Mouse (Mus musculus): ENCODE data around the gene Mybl2. TPM values are rescaled to one million over a fixed set of nuclear protein-coding genes. Genes with fewer than 3 reads are reported as not detected.

Mybl2 gene
- polyA plus RNA-seq, 1 experiment from 2014 or later: 32.7 TPM

GRCm38 (mm10) chr2:163094909-163095308 is 40.4 kb downstream of the Mybl2 start:
- WGBS: 95% methylated on average over 10 of the region's 10 CpGs
- Histone ChIP-seq H3K27ac (replicated peaks; ENCODE audit: low read depth, low read length) (no peak overlapping the region), H3K9me3 (ENCODE audit: control insufficient read depth, low read length) (no peaks in the 10 kb centered on the region), H3K4me3 (ENCODE audit: low read depth, low read length) (no peak overlapping the region), H3K27me3 (ENCODE audit: control insufficient read depth, insufficient read depth, low read length) (no peaks in the 10 kb centered on the region), H3K4me1 (ENCODE audit: control insufficient read depth, insufficient read depth, low read length) (no peaks in the 10 kb centered on the region; the same call in 1 of the 2 replicates), H3K9ac (ENCODE audit: low read length) (no peak overlapping the region), H3K4me2 (ENCODE audit: low read depth, severe bottlenecking) (no peak overlapping the region), H3K36me3 (ENCODE audit: control insufficient read depth, insufficient read depth, low read length) (no peaks in the 10 kb centered on the region)
- no peak for ATAC-seq (ENCODE audit: insufficient number of reproducible peaks, low FRiP score, low TSS enrichment, low read depth)
- no peak for DNase-seq (ENCODE audit: low spot score)

GRCm38 (mm10) chr2:163095784-163096183 is 41.3 kb downstream of the Mybl2 start:
- H3K9ac ChIP-seq (ENCODE audit: low read length): no peak overlapping the region
- H3K4me3 ChIP-seq (ENCODE audit: low read depth, low read length): no peak overlapping the region
- no peaks in the 10 kb centered on the region; the same call in 1 of the 2 replicates for H3K4me1 ChIP-seq (ENCODE audit: control insufficient read depth, insufficient read depth, low read length)
- ATAC-seq (ENCODE audit: insufficient number of reproducible peaks, low FRiP score, low TSS enrichment, low read depth) (no peak), DNase-seq (ENCODE audit: low spot score) (no peak)
- no peaks in the 10 kb centered on the region for H3K9me3 ChIP-seq (ENCODE audit: control insufficient read depth, low read length)
- no peak overlapping the region for H3K4me2 ChIP-seq (ENCODE audit: low read depth, severe bottlenecking)
- H3K27me3 ChIP-seq (ENCODE audit: control insufficient read depth, insufficient read depth, low read length): no peaks in the 10 kb centered on the region
- H3K27ac ChIP-seq (replicated peaks; ENCODE audit: low read depth, low read length): no peak overlapping the region
- WGBS: 77% methylated on average over 3 of the region's 3 CpGs
- no peaks in the 10 kb centered on the region for H3K36me3 ChIP-seq (ENCODE audit: control insufficient read depth, insufficient read depth, low read length)

DNA sequence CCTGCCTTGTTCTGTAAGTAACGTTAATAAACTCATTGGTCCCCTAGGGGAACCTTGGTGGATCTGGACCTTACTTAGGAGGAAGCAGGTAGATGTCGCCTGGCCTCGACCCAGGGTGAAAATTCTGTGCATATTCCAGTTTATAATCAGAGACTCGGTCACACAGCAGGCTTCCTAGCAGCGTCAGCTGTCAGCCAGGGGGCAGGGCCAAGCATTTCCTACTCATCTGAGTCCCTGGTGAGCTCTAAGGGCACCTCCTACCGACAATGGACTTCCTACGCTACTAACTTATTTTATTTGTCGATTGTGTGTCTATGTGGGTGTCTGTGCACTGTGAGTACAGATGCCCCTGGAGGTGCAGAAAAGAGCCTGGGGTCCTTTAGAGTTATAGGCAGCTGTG is 45.4 kb downstream of the Mybl2 start:
- DNase-seq (ENCODE audit: low spot score): no peak
- no peaks in the 10 kb centered on the region for H3K9me3 ChIP-seq (ENCODE audit: control insufficient read depth, low read length)
- WGBS: 50% methylated on average over 8 of the region's 8 CpGs

DNA sequence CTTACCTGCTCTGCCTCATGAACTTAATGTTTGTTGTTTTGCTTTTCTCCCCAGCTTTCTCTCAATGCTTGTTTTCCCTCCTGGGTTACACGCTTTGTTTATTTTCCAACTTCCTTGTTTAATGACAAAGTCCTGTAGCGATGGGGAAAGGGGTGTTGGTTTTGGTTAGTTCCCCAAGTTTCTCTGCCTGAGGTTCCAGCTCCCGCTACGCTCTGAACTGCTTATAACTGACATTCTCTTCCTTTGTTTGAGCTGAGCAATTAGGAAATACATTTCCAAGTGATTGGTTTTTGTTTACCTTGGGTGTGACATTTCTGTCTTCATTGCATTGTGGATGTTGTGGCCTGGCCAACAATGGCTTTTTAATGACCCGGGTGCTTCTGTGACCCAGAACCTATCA is 46.1 kb downstream of the Mybl2 start:
- no peaks in the 10 kb centered on the region for H3K9me3 ChIP-seq (ENCODE audit: control insufficient read depth, low read length)
- H3K9ac ChIP-seq (ENCODE audit: low read length): no peak overlapping the region
- no peak overlapping the region for H3K27ac ChIP-seq (replicated peaks; ENCODE audit: low read depth, low read length)
- no peak overlapping the region for H3K4me2 ChIP-seq (ENCODE audit: low read depth, severe bottlenecking)
- H3K4me3 ChIP-seq (ENCODE audit: low read depth, low read length): no peak overlapping the region
- ATAC-seq (ENCODE audit: insufficient number of reproducible peaks, low FRiP score, low TSS enrichment, low read depth) (no peak), DNase-seq (ENCODE audit: low spot score) (no peak)
- peaks cover 2% of the 10 kb centered on the region; the same call in 1 of the 2 replicates for H3K4me1 ChIP-seq (ENCODE audit: control insufficient read depth, insufficient read depth, low read length)
- H3K27me3 ChIP-seq (ENCODE audit: control insufficient read depth, insufficient read depth, low read length): no peaks in the 10 kb centered on the region
- no peaks in the 10 kb centered on the region for H3K36me3 ChIP-seq (ENCODE audit: control insufficient read depth, insufficient read depth, low read length)
- WGBS: 73% methylated on average over 5 of the region's 5 CpGs

More for the DNA sequence above, 45.4 kb downstream of the Mybl2 start:
- ATAC-seq (ENCODE audit: insufficient number of reproducible peaks, low FRiP score, low TSS enrichment, low read depth): no peak
- Histone ChIP-seq H3K9ac (ENCODE audit: low read length) (no peak overlapping the region), H3K36me3 (ENCODE audit: control insufficient read depth, insufficient read depth, low read length) (no peaks in the 10 kb centered on the region), H3K4me2 (ENCODE audit: low read depth, severe bottlenecking) (no peak overlapping the region), H3K4me3 (ENCODE audit: low read depth, low read length) (no peak overlapping the region), H3K4me1 (ENCODE audit: control insufficient read depth, insufficient read depth, low read length) (peaks cover 2% of the 10 kb centered on the region; the same call in 1 of the 2 replicates), H3K27ac (replicated peaks; ENCODE audit: low read depth, low read length) (no peak overlapping the region), H3K27me3 (ENCODE audit: control insufficient read depth, insufficient read depth, low read length) (no peaks in the 10 kb centered on the region)

GRCm38 (mm10) chr2:163101646-163102203 is 47.2 kb downstream of the Mybl2 start:
- DNase-seq (ENCODE audit: low spot score) (peak; percentile 92), ATAC-seq (ENCODE audit: insufficient number of reproducible peaks, low FRiP score, low TSS enrichment, low read depth) (peak; percentile 48; the same call in 1 of the 2 replicates)
- WGBS: 3% methylated on average over 10 of the region's 10 CpGs
- Histone ChIP-seq H3K9me3 (ENCODE audit: control insufficient read depth, low read length) (no peaks in the 10 kb centered on the region), H3K4me1 (ENCODE audit: control insufficient read depth, insufficient read depth, low read length) (peaks cover 2% of the 10 kb centered on the region; the same call in 1 of the 2 replicates), H3K4me2 (ENCODE audit: low read depth, severe bottlenecking) (no peak overlapping the region), H3K9ac (ENCODE audit: low read length) (no peak overlapping the region), H3K36me3 (ENCODE audit: control insufficient read depth, insufficient read depth, low read length) (no peaks in the 10 kb centered on the region), H3K27me3 (ENCODE audit: control insufficient read depth, insufficient read depth, low read length) (no peaks in the 10 kb centered on the region), H3K27ac (replicated peaks; ENCODE audit: low read depth, low read length) (no peak overlapping the region), H3K4me3 (ENCODE audit: low read depth, low read length) (no peak overlapping the region)

DNA sequence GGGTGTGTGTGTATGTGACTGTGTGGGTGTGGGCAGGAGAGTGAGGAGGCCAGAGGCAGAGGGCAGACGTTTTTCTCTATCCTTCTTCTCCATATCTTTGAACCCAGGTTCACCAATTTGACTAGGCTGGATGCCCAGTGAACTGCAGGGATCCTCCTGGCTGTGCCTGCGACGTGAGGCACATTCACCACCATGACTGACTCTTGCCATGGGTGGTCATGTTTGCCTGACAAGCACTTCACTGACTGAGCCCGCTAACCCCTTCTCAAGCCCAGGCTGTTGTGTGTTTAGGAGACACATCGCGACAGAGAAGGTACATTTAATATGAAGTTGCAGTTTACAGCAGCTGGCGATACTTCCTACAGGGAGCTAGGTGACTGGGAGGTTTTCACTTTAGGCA is 47.7 kb downstream of the Mybl2 start:
- no peak overlapping the region for H3K4me2 ChIP-seq (ENCODE audit: low read depth, severe bottlenecking)
- H3K27ac ChIP-seq (replicated peaks; ENCODE audit: low read depth, low read length): no peak overlapping the region
- H3K9me3 ChIP-seq (ENCODE audit: control insufficient read depth, low read length): no peaks in the 10 kb centered on the region
- peaks cover 2% of the 10 kb centered on the region; the same call in 1 of the 2 replicates for H3K4me1 ChIP-seq (ENCODE audit: control insufficient read depth, insufficient read depth, low read length)
- no peak overlapping the region for H3K4me3 ChIP-seq (ENCODE audit: low read depth, low read length)
- 67% methylated on average over 7 of the region's 7 CpGs for WGBS
- no peaks in the 10 kb centered on the region for H3K36me3 ChIP-seq (ENCODE audit: control insufficient read depth, insufficient read depth, low read length)
- no peak overlapping the region for H3K9ac ChIP-seq (ENCODE audit: low read length)
- DNase-seq (ENCODE audit: low spot score) (no peak), ATAC-seq (ENCODE audit: insufficient number of reproducible peaks, low FRiP score, low TSS enrichment, low read depth) (no peak)
- H3K27me3 ChIP-seq (ENCODE audit: control insufficient read depth, insufficient read depth, low read length): no peaks in the 10 kb centered on the region

DNA sequence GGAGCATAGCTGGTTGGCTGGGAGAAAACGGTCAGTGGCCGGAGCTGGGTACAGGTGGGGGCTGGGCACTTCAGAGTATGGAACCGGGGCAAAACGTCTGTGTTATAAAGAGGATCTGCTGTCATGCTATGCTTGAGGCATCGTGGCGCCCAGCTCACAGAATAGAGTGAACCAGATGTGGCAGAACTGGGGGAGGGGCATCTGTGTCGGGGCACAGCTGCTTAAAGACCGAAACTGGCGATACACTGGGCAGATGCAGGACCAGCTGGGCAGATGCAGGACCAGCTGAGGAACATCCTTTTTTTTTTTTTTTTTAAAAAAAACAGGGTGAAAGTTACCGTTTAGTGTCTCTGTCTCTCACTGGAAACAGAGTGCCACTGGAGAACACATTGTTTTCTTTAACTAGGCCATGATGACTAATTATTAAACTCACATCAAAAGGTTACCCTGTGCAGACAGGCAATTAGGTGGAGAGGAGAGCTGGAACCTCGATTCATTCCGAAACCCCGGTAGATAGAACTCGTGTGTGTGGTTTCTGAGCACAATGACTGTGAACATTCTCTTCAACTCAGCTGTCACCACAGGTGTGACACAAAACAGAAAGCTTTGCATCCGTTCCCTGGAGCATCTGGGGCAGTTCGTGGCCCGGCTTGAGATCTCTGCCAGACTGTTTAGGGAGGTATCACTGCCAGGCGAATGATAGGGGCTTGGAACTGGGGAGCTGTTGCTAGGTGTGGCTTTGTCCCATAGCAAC is 48.6 kb downstream of the Mybl2 start:
- Histone ChIP-seq H3K36me3 (ENCODE audit: control insufficient read depth, insufficient read depth, low read length) (no peaks in the 10 kb centered on the region), H3K9ac (ENCODE audit: low read length) (no peak overlapping the region), H3K27me3 (ENCODE audit: control insufficient read depth, insufficient read depth, low read length) (no peaks in the 10 kb centered on the region), H3K4me3 (ENCODE audit: low read depth, low read length) (no peak overlapping the region), H3K4me1 (ENCODE audit: control insufficient read depth, insufficient read depth, low read length) (peaks cover 2% of the 10 kb centered on the region; the same call in 1 of the 2 replicates), H3K9me3 (ENCODE audit: control insufficient read depth, low read length) (no peaks in the 10 kb centered on the region), H3K4me2 (ENCODE audit: low read depth, severe bottlenecking) (no peak overlapping the region), H3K27ac (replicated peaks; ENCODE audit: low read depth, low read length) (no peak overlapping the region)
- 45% methylated on average over 18 of the region's 18 CpGs for WGBS
- no peak for ATAC-seq (ENCODE audit: insufficient number of reproducible peaks, low FRiP score, low TSS enrichment, low read depth)
- DNase-seq (ENCODE audit: low spot score): peak; percentile 34

- 88% methylated on average over 13 of the region's 13 CpGs for WGBS
- no peaks in the 10 kb centered on the region for H3K36me3 ChIP-seq (ENCODE audit: control insufficient read depth, insufficient read depth, low read length)
- no peak overlapping the region for H3K27ac ChIP-seq (replicated peaks; ENCODE audit: low read depth, low read length)
- no peaks in the 10 kb centered on the region for H3K27me3 ChIP-seq (ENCODE audit: control insufficient read depth, insufficient read depth, low read length)
- ATAC-seq (ENCODE audit: insufficient number of reproducible peaks, low FRiP score, low TSS enrichment, low read depth) (no peak), DNase-seq (ENCODE audit: low spot score) (no peak)
- H3K4me3 ChIP-seq (ENCODE audit: low read depth, low read length): no peak overlapping the region
- H3K9me3 ChIP-seq (ENCODE audit: control insufficient read depth, low read length): no peaks in the 10 kb centered on the region
- peaks cover 2% of the 10 kb centered on the region; the same call in 1 of the 2 replicates for H3K4me1 ChIP-seq (ENCODE audit: control insufficient read depth, insufficient read depth, low read length)
- H3K9ac ChIP-seq (ENCODE audit: low read length): no peak overlapping the region
- no peak overlapping the region for H3K4me2 ChIP-seq (ENCODE audit: low read depth, severe bottlenecking)
These were observed 49.7 kb downstream of the Mybl2 start for GRCm38 (mm10) chr2:163104086-163104770.

Data from limb, embryonic 11.5 days (tissue).